Mouse (Mus musculus) spleen, postnatal 10 days (tissue): Measurements from ENCODE around the gene Zfp281.

Experiments
- DNase-seq, 2 experiments: peaks; one replicate each; pipeline ENCODE4 v3.0.0; 2021 to 2022; ENCODE audit warnings: low spot score in 2 of 2

The Zfp281 gene

GRCm38 (mm10) chr1:136658456-136659227 is 33.9 kb downstream of the Zfp281 start:
- DNase-seq = no peak

GRCm38 (mm10) chr1:136659337-136659736 is 34.6 kb downstream of the Zfp281 start:
- no peak for DNase-seq

- DNase-seq = no peak
Observed at GRCm38 (mm10) chr1:136659917-136660316, 35.2 kb downstream of the Zfp281 start.

DNA sequence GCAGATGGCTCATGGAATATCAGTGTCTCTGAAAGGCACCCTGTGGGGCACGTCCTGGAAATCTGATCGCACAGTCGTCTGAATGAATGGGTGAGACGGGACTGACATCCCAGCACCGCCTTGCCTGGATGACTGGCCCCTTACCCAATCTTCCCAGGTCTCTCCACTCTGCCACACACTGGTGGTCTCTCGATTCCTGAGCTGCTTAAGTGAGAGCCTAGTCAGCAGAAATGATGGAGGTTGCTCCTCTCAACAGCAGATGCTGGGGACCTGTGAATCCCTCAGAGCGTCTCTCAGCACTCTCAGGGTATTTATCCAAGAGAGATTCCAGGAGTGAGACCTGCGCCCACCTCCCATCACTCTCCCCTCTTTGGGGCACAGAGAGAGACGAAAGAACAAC is 36.8 kb downstream of the Zfp281 start:
- DNase-seq = no peak

DNA sequence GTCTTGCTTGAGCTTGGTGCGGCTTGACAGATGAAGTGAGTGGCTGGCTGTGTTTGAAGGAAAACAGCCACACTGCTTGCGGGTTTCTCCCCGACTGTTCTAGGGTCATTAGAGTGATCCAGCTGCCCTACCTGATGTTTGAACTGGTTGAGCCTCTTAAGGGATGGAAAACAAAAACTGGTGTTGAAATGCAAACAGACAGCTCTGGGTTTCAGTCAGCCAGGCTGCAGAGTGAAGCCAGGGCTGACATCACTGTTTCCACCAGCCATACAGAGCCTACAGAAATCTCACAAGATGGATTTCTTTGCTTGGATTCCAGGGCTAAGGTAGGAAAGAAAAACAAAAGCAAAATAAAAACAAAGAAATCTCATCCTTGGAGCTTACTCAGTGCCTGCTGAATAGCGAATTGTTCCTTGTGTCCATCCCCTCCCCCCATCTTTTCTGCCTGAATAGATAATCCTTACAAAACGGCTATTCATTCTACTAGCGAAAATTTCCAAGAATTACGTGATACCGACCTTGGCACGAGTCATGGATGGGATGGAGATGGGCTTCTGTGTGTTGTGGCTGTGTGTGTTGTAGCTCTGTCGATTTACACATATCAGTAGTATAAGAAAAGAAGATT is 37.4 kb downstream of the Zfp281 start:
- no peak for DNase-seq

GRCm38 (mm10) chr1:136664921-136665582 is 40.4 kb downstream of the Zfp281 start:
- no peak for DNase-seq

GRCm38 (mm10) chr1:136666513-136666912 is 41.8 kb downstream of the Zfp281 start:
- no peak for DNase-seq

DNA sequence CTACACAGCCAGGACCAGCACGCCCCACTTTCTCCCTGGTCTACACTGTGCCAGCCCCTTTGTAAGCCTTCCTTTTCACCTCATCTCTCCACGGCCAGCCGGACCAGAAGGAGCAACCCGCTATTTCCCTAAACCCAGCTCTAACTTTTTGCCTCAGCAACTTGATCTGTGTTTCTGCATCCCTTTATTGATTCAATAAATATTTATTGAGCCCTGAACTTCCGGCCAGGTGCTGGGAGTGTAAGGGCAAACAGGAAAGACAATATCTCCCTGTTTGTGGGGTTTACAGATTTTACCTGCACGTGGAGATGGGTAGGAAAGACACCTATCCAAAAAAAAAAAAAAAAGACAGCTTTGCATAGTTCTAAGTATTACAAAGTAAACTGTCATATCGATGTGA is 45.2 kb downstream of the Zfp281 start:
- DNase-seq = no peak

DNA sequence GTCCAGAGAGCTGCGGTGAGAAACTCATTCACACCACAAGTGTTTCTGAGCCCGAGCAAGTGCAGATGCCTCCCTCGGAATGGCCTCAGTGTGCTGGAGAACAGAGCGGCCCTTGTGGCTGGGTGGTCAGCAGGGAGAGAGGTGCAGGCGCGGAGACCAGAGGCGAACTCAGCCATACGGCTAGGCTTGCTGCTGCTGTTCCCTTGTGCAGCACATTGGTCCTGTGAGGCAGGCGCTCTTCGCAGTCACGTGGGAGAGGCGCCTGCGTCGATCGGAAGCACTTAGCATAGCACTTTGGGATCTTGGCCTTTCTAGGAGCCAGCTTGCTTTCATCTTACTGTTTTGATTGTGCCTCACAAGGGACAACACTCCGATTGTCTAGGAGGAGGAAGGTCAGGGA is 45.7 kb downstream of the Zfp281 start:
- no peak for DNase-seq

GRCm38 (mm10) chr1:136671767-136672434 is 47.2 kb downstream of the Zfp281 start:
- DNase-seq = no peak

DNA sequence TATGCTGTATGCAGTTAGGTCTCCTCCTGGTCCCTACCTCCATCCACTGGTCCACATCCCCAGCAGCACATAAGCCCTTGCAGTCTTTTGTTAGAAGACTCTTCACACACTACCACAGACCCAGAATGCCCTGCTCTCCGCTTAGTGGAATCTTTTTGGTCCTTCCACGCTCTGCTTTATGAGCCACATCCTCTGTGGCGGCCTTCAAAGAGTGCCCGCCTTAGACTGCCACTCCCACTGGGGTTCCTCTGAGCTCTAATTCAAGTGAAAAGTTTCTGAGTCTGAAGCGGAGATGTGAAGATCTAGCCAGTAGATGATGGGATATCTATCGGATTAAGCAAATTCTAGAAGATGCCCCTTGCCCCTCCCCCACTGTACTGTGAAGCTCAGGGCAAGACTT is 47.9 kb downstream of the Zfp281 start:
- peak in 1 of 2 experiments; percentile 32 for DNase-seq

- no peak for DNase-seq
Observed at GRCm38 (mm10) chr1:136673293-136673692, 48.6 kb downstream of the Zfp281 start.

DNA sequence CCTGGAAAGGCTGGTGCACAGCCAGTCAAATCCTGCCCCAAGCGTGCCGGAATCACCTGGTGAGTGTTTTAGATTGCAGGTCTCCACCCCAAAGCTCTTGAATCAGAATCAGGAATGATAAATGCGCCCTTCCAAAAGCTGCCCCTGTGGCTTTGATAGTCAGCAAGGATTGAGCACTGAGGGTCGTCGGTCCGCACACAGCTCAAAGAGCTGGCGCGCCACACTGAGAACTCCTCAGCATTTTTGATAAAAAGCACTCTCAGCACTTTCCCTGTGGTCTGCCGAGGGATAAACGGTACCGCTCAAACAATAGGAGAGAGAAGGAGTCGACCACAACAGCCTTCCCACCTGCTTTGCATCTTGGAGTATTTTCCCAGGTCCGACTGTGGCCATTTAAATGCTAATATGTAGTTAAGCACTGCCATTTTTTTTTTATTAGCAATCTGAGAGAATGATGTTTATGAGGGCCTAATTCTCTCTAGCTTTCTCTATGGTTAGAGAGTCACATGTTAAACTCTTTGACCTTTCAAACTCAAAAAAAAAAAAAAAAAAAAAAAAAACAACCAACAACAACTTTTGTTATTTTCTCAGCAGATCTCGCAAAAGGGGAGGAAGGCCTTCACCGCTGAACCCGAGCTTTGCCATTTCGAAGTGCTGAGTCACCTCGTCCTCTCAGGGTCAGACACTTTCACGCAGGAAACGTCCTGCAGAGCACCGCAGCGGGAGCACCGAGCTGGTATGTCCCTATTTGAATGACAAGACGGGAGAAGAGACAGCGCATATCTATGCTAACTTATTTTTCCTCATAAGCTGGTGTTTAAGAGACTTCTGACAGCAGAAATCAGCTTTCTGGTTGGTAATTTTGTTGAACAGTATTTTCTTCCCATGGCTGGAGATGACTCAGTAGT is 50.1 kb downstream of the Zfp281 start:
- DNase-seq = no peak

GRCm38 (mm10) chr1:136675736-136676444 is 51.2 kb downstream of the Zfp281 start:
- DNase-seq = no peak

DNA sequence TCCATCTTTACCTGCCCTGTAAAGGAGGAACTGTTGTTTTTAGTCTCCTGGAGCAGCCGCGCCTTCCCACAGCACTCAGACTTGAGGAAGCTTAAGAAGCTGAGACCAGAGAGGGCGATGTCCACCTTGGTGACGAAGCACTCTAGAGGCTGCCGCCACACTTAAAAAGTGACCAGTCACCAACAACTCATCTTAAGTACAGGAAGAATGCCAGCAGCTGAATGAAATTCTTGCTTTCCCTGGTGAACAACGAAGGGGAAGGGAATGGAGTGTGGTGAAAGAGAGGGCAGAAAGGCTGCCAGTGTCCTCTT is 51.7 kb downstream of the Zfp281 start:
- no peak for DNase-seq

DNA sequence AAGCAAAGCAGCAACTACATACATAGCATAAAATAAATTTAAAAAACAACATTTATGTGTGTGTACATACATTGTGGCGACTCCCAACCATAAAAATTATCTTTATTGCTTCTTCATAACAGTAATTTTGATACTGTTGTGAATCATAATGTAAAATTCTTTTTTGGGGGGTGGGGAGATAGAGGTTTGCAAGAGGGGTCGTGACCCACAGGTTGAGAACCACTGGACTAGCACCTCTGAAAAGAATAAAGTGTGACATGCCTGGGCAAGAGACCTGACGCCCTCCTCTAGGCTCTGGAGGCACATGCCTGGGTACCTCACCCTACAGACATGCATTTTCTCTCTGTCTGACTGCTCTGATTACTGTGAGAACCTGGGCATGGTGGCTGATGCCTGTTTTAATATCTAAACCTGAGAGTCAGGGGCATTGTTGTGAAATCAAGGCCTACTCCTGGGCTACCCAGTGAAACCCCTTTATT is 53.2 kb downstream of the Zfp281 start:
- no peak for DNase-seq

DNA sequence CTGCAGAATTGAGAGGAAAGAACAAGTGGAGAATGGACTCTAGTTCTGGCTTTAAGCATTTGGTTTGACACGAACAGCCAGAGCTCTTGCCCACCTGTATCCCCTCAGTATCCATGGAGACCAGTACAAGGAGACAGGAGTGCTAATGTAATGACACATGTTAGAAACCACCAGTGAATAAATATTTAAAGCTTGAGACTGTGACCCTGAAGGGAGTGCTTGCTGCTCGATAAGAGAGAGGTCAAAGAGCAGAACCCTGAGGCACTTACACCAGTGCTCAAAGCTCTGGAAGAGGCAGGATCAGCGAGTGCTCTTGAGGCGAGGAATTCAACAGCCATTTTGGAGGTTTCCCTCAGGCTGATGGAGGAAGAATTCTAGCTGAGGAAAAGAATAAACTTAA is 54.1 kb downstream of the Zfp281 start:
- DNase-seq = no peak
